Mouse (Mus musculus) erythroblast, embryonic 14.5 days (primary cell): ENCODE results near the gene Tdrd7.

Source experiments
- GATA1 ChIP-seq: IDR thresholded peaks from 2 replicates; pipeline ENCODE4 v1.6.1; 2012; ENCODE audit warnings: low read length, inconsistent platforms, mixed read lengths
- TAL1 ChIP-seq: IDR thresholded peaks from 3 replicates; pipeline ENCODE4 v1.6.1; 2012; ENCODE audit warnings: low read length, inconsistent platforms, mixed read lengths

- TF ChIP-seq GATA1 (no peak), TAL1 (no peak)
Observed at GRCm38 (mm10) chr4:45981054-45981453, 15.9 kb downstream of the Tdrd7 start.
